Mouse (Mus musculus): ENCODE measurements at regions not wholly inside any gene's neighbourhood (a gene's known extent, or its start where the extent isn't known, plus 50 kb on each side); places are given as distances from the start of the nearest gene placed in this dataset.

GRCm38 (mm10) chr15:42231692-42232091 lies 2097.5 kb downstream of the 9330182O14Rik start:
- ATAC-seq (ENCODE audit: insufficient read depth, low FRiP score), result no peak
- H3K4me3 ChIP-seq (replicated peaks; ENCODE audit: low read length), result no peak overlapping the region
- no peak overlapping the region for H3K4me2 ChIP-seq (ENCODE audit: low read depth, low read length)
- no peaks in the 10 kb centered on the region for H3K4me1 ChIP-seq (ENCODE audit: control insufficient read depth, insufficient read depth, low read length)
- H3K27ac ChIP-seq (ENCODE audit: low read length), result no peak overlapping the region
- H3K36me3 ChIP-seq (ENCODE audit: control insufficient read depth, insufficient read depth, low read length), result no peaks in the 10 kb centered on the region
- H3K27me3 ChIP-seq (ENCODE audit: control insufficient read depth, insufficient read depth, low read length), result no peaks in the 10 kb centered on the region
- no peaks in the 10 kb centered on the region for H3K9me3 ChIP-seq (replicated peaks; ENCODE audit: control insufficient read depth, low read length)
- 74% methylated on average over 3 of the region's 3 CpGs for WGBS
- no peak overlapping the region for H3K9ac ChIP-seq (ENCODE audit: low read length)

- Histone ChIP-seq H3K27ac (ENCODE audit: low read length) (no peak overlapping the region), H3K4me2 (ENCODE audit: low read depth, low read length) (no peak overlapping the region), H3K36me3 (ENCODE audit: control insufficient read depth, insufficient read depth, low read length) (no peaks in the 10 kb centered on the region), H3K9ac (ENCODE audit: low read length) (no peak overlapping the region), H3K27me3 (ENCODE audit: control insufficient read depth, insufficient read depth, low read length) (no peaks in the 10 kb centered on the region), H3K4me3 (replicated peaks; ENCODE audit: low read length) (no peak overlapping the region), H3K9me3 (replicated peaks; ENCODE audit: control insufficient read depth, low read length) (no peaks in the 10 kb centered on the region), H3K4me1 (ENCODE audit: control insufficient read depth, insufficient read depth, low read length) (no peaks in the 10 kb centered on the region)
- no peak for ATAC-seq (ENCODE audit: insufficient read depth, low FRiP score)
- WGBS, result 95% methylated on average over 1 of the region's 1 CpGs
Measured at GRCm38 (mm10) chr15:42246812-42247211, 2112.6 kb downstream of the 9330182O14Rik start.

- 58% methylated on average over 2 of the region's 2 CpGs for WGBS
- H3K4me2 ChIP-seq (ENCODE audit: low read depth, low read length), result no peak overlapping the region
- no peaks in the 10 kb centered on the region for H3K27me3 ChIP-seq (ENCODE audit: control insufficient read depth, insufficient read depth, low read length)
- no peak overlapping the region for H3K27ac ChIP-seq (ENCODE audit: low read length)
- H3K9ac ChIP-seq (ENCODE audit: low read length), result no peak overlapping the region
- no peaks in the 10 kb centered on the region for H3K4me1 ChIP-seq (ENCODE audit: control insufficient read depth, insufficient read depth, low read length)
- no peak for ATAC-seq (ENCODE audit: insufficient read depth, low FRiP score)
- no peaks in the 10 kb centered on the region for H3K36me3 ChIP-seq (ENCODE audit: control insufficient read depth, insufficient read depth, low read length)
- H3K4me3 ChIP-seq (replicated peaks; ENCODE audit: low read length), result no peak overlapping the region
- H3K9me3 ChIP-seq (replicated peaks; ENCODE audit: control insufficient read depth, low read length), result no peaks in the 10 kb centered on the region
Measured at GRCm38 (mm10) chr15:42252730-42253330, 2118.7 kb downstream of the 9330182O14Rik start.

- Histone ChIP-seq H3K4me1 (ENCODE audit: control insufficient read depth, insufficient read depth, low read length) (no peaks in the 10 kb centered on the region), H3K4me3 (replicated peaks; ENCODE audit: low read length) (no peak overlapping the region), H3K27me3 (ENCODE audit: control insufficient read depth, insufficient read depth, low read length) (no peaks in the 10 kb centered on the region), H3K27ac (ENCODE audit: low read length) (no peak overlapping the region), H3K9me3 (replicated peaks; ENCODE audit: control insufficient read depth, low read length) (no peaks in the 10 kb centered on the region), H3K4me2 (ENCODE audit: low read depth, low read length) (no peak overlapping the region), H3K36me3 (ENCODE audit: control insufficient read depth, insufficient read depth, low read length) (no peaks in the 10 kb centered on the region), H3K9ac (ENCODE audit: low read length) (no peak overlapping the region)
- no peak for ATAC-seq (ENCODE audit: insufficient read depth, low FRiP score)
- WGBS, result 66% methylated on average over 2 of the region's 2 CpGs
Measured at GRCm38 (mm10) chr15:42256343-42256742, 2122.2 kb downstream of the 9330182O14Rik start.

GRCm38 (mm10) chr15:42275117-42275516 lies 2141.0 kb downstream of the 9330182O14Rik start:
- H3K27ac ChIP-seq (ENCODE audit: low read length), result no peak overlapping the region
- H3K27me3 ChIP-seq (ENCODE audit: control insufficient read depth, insufficient read depth, low read length), result no peaks in the 10 kb centered on the region
- no peak overlapping the region for H3K4me3 ChIP-seq (replicated peaks; ENCODE audit: low read length)
- WGBS, result 56% methylated on average over 1 of the region's 1 CpGs
- no peaks in the 10 kb centered on the region for H3K36me3 ChIP-seq (ENCODE audit: control insufficient read depth, insufficient read depth, low read length)
- ATAC-seq (ENCODE audit: insufficient read depth, low FRiP score), result no peak
- no peak overlapping the region for H3K9ac ChIP-seq (ENCODE audit: low read length)
- H3K9me3 ChIP-seq (replicated peaks; ENCODE audit: control insufficient read depth, low read length), result no peaks in the 10 kb centered on the region
- no peak overlapping the region for H3K4me2 ChIP-seq (ENCODE audit: low read depth, low read length)
- H3K4me1 ChIP-seq (ENCODE audit: control insufficient read depth, insufficient read depth, low read length), result no peaks in the 10 kb centered on the region

- H3K4me2 ChIP-seq (ENCODE audit: low read depth, low read length), result no peak overlapping the region
- no peak overlapping the region for H3K27ac ChIP-seq (ENCODE audit: low read length)
- no peaks in the 10 kb centered on the region for H3K9me3 ChIP-seq (replicated peaks; ENCODE audit: control insufficient read depth, low read length)
- no peak overlapping the region for H3K9ac ChIP-seq (ENCODE audit: low read length)
- no peaks in the 10 kb centered on the region for H3K4me1 ChIP-seq (ENCODE audit: control insufficient read depth, insufficient read depth, low read length)
- ATAC-seq (ENCODE audit: insufficient read depth, low FRiP score), result no peak
- WGBS, result 71% methylated on average over 2 of the region's 2 CpGs
- no peaks in the 10 kb centered on the region for H3K27me3 ChIP-seq (ENCODE audit: control insufficient read depth, insufficient read depth, low read length)
- no peak overlapping the region for H3K4me3 ChIP-seq (replicated peaks; ENCODE audit: low read length)
- no peaks in the 10 kb centered on the region for H3K36me3 ChIP-seq (ENCODE audit: control insufficient read depth, insufficient read depth, low read length)
Measured at GRCm38 (mm10) chr15:42277247-42277646, 2143.1 kb downstream of the 9330182O14Rik start.

GRCm38 (mm10) chr15:42280810-42281209 lies 2146.6 kb downstream of the 9330182O14Rik start:
- WGBS, result 97% methylated on average over 3 of the region's 3 CpGs
- no peaks in the 10 kb centered on the region for H3K36me3 ChIP-seq (ENCODE audit: control insufficient read depth, insufficient read depth, low read length)
- no peaks in the 10 kb centered on the region for H3K4me1 ChIP-seq (ENCODE audit: control insufficient read depth, insufficient read depth, low read length)
- no peaks in the 10 kb centered on the region for H3K9me3 ChIP-seq (replicated peaks; ENCODE audit: control insufficient read depth, low read length)
- no peak overlapping the region for H3K4me3 ChIP-seq (replicated peaks; ENCODE audit: low read length)
- no peak overlapping the region for H3K27ac ChIP-seq (ENCODE audit: low read length)
- no peak for ATAC-seq (ENCODE audit: insufficient read depth, low FRiP score)
- no peak overlapping the region for H3K4me2 ChIP-seq (ENCODE audit: low read depth, low read length)
- no peak overlapping the region for H3K9ac ChIP-seq (ENCODE audit: low read length)
- no peaks in the 10 kb centered on the region for H3K27me3 ChIP-seq (ENCODE audit: control insufficient read depth, insufficient read depth, low read length)

- 27% methylated on average over 4 of the region's 4 CpGs for WGBS
- H3K4me2 ChIP-seq (ENCODE audit: low read depth, low read length), result no peak overlapping the region
- no peaks in the 10 kb centered on the region for H3K27me3 ChIP-seq (ENCODE audit: control insufficient read depth, insufficient read depth, low read length)
- H3K9me3 ChIP-seq (replicated peaks; ENCODE audit: control insufficient read depth, low read length), result no peaks in the 10 kb centered on the region
- H3K36me3 ChIP-seq (ENCODE audit: control insufficient read depth, insufficient read depth, low read length), result no peaks in the 10 kb centered on the region
- H3K4me3 ChIP-seq (replicated peaks; ENCODE audit: low read length), result no peak overlapping the region
- H3K9ac ChIP-seq (ENCODE audit: low read length), result no peak overlapping the region
- no peak overlapping the region for H3K27ac ChIP-seq (ENCODE audit: low read length)
- no peaks in the 10 kb centered on the region; the same call in 1 of the 2 replicates for H3K4me1 ChIP-seq (ENCODE audit: control insufficient read depth, insufficient read depth, low read length)
- ATAC-seq (ENCODE audit: insufficient read depth, low FRiP score), result no peak
Measured at GRCm38 (mm10) chr15:42296406-42296805, 2162.2 kb downstream of the 9330182O14Rik start.

- H3K36me3 ChIP-seq (ENCODE audit: control insufficient read depth, insufficient read depth, low read length), result no peaks in the 10 kb centered on the region
- H3K9me3 ChIP-seq (replicated peaks; ENCODE audit: control insufficient read depth, low read length), result no peaks in the 10 kb centered on the region
- H3K4me1 ChIP-seq (ENCODE audit: control insufficient read depth, insufficient read depth, low read length), result no peaks in the 10 kb centered on the region; the same call in 1 of the 2 replicates
- ATAC-seq (ENCODE audit: insufficient read depth, low FRiP score), result no peak
- no peak overlapping the region for H3K4me2 ChIP-seq (ENCODE audit: low read depth, low read length)
- H3K9ac ChIP-seq (ENCODE audit: low read length), result no peak overlapping the region
- no peak overlapping the region for H3K27ac ChIP-seq (ENCODE audit: low read length)
- H3K27me3 ChIP-seq (ENCODE audit: control insufficient read depth, insufficient read depth, low read length), result no peaks in the 10 kb centered on the region
- H3K4me3 ChIP-seq (replicated peaks; ENCODE audit: low read length), result no peak overlapping the region
Measured at GRCm38 (mm10) chr15:42297430-42297829, 2163.3 kb downstream of the 9330182O14Rik start.

All from stomach, embryonic 16.5 days (tissue).